Mouse (Mus musculus): ENCODE measurements at regions not wholly inside any gene's neighbourhood (a gene's known extent, or its start where the extent isn't known, plus 50 kb on each side); places are given as distances from the start of the nearest gene placed in this dataset.

DNA sequence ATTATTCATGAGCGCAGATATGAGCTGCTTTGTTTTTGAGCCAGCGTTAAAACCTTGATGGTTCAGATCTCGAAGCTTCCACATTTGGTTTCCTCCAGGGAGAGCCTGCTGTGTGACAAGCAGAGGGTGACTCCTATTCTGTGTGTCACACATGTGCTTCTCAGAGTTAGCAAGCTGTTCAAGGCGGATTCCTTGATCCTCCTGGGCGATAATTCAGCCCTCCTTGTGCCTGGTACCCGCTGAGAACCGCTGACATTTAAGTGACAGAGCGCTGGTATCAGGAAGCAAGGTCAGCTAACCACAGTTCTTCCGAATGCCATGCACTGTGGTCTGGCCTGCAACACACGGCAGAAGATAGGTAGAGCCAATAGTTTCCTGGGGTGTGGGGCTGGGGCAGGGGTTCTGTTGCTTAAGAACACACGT, 294.5 kb upstream of the Arglu1 start:
- Histone ChIP-seq H3K27me3 (replicated peaks) (no peaks in the 10 kb centered on the region), H3K36me3 (replicated peaks in 1 of 2; ENCODE audit: control insufficient read depth in 1 of 2, insufficient read depth in 1 of 2, low read length in 1 of 2) (no peaks in the 10 kb centered on the region), H3K4me3 (replicated peaks in 1 of 3; ENCODE audit: low read depth in 2 of 3, low read length in 2 of 3, poor library complexity in 1 of 3) (no peak overlapping the region), H3K9me3 (replicated peaks; ENCODE audit: low read length) (peaks cover 72% of the 10 kb centered on the region), H3K4me1 (ENCODE audit: control insufficient read depth in 1 of 2, insufficient read depth in 2 of 2) (no peaks in the 10 kb centered on the region), H3K27ac (ENCODE audit: insufficient read depth, low read depth) (no peak overlapping the region), H3K9ac (ENCODE audit: insufficient read depth, low read depth) (no peak overlapping the region), H3K79me2 (replicated peaks; ENCODE audit: control insufficient read depth, extremely low read depth, insufficient read depth, poor library complexity, severe bottlenecking) (no peaks in the 10 kb centered on the region), H3K4me2 (ENCODE audit: insufficient read depth, low read depth, poor library complexity, severe bottlenecking) (no peak overlapping the region)
- no peak for TF ChIP-seq CHD1 (IDR thresholded peaks at IDR 0.05; ENCODE audit: low read depth, low read length)
- no peak for TF ChIP-seq PAX5 (IDR thresholded peaks at IDR 0.05; ENCODE audit: low read length)
- TF ChIP-seq MYC (IDR thresholded peaks at IDR 0.05; ENCODE audit: low read depth, low read length) = no peak
- TF ChIP-seq TBP (conservative IDR thresholded peaks at IDR 0.05; ENCODE audit: low read depth, low read length) = no peak
- TF ChIP-seq JUN (IDR thresholded peaks at IDR 0.05; ENCODE audit: insufficient read depth, low read depth, low read length) = no peak
- no peak for TF ChIP-seq USF2 (conservative IDR thresholded peaks at IDR 0.05; ENCODE audit: low read depth, low read length)
- TF ChIP-seq MAFK (IDR thresholded peaks at IDR 0.05; ENCODE audit: insufficient replicate concordance, low read length) = no peak
- no peak for TF ChIP-seq EP300 (IDR thresholded peaks at IDR 0.05; ENCODE audit: low read length)
- TF ChIP-seq CHD2 (IDR thresholded peaks at IDR 0.05; ENCODE audit: low read length) = no peak
- no peak for TF ChIP-seq ETS1 (conservative IDR thresholded peaks at IDR 0.05; ENCODE audit: low read depth, low read length)
- dilution Hi-C loops (cut with MboI; ENCODE audit: extremely low pct_ligation_motif_present, extremely low pct_unique_long_range_greater_than_20kb, low sequenced_read_pairs) (no loop called here), in situ Hi-C loops (cut with MboI; ENCODE audit: low pct_ligation_motif_present, low pct_unique_long_range_greater_than_20kb, low sequenced_read_pairs) (no loop called here)
- no peak for DNase-seq (ENCODE audit: extremely low read depth)

DNA sequence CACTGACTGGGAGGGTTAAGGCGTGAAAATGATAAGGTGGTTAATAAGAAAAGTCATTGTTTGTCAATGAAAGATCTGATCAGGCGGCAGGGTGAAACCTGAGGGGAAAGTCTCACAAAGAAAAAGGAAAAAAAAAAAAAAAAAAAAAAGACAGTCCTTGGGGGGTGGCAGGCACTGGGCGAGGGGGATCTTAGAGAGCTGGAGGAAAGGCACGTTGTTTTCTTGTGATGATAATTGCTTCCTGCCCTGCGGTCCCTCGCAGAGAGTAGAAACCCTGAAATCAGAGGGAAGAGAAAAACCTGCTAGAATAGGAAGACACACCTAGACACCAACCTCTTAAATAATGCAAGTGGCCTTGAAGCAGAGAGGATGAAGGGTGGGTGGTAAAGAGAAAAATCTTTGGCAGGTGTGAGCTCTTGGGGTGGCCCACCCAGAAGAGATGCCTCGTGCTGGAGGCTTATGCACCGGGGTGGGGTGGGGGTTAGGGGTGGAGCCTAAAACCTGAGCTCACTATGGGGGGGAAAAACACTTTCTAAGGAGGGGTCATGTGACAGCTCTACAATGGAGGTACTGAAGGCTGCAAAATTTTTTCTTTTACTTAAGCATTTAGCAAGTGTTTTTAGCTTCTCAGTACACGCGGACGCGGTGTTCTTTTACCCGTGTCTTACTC, 294.0 kb upstream of the Arglu1 start:
- H3K4me3 ChIP-seq (replicated peaks in 1 of 3; ENCODE audit: low read depth in 2 of 3, low read length in 2 of 3, poor library complexity in 1 of 3) = no peak overlapping the region
- H3K4me2 ChIP-seq (ENCODE audit: insufficient read depth, low read depth, poor library complexity, severe bottlenecking) = no peak overlapping the region
- no peak overlapping the region for H3K9ac ChIP-seq (ENCODE audit: insufficient read depth, low read depth)
- DNase-seq (ENCODE audit: extremely low read depth) = no peak
- in situ Hi-C loops (cut with MboI; ENCODE audit: low pct_ligation_motif_present, low pct_unique_long_range_greater_than_20kb, low sequenced_read_pairs) = no loop called here
- dilution Hi-C loops (cut with MboI; ENCODE audit: extremely low pct_ligation_motif_present, extremely low pct_unique_long_range_greater_than_20kb, low sequenced_read_pairs) = no loop called here
- TF ChIP-seq POLR2AphosphoS2 (IDR thresholded peaks at IDR 0.05; ENCODE audit: low read depth, low read length) = no peak
- no peaks in the 10 kb centered on the region for H3K79me2 ChIP-seq (replicated peaks; ENCODE audit: control insufficient read depth, extremely low read depth, insufficient read depth, poor library complexity, severe bottlenecking)
- no peaks in the 10 kb centered on the region for H3K36me3 ChIP-seq (replicated peaks in 1 of 2; ENCODE audit: control insufficient read depth in 1 of 2, insufficient read depth in 1 of 2, low read length in 1 of 2)
- H3K27me3 ChIP-seq (replicated peaks) = no peaks in the 10 kb centered on the region
- H3K9me3 ChIP-seq (replicated peaks; ENCODE audit: low read length) = peaks cover 73% of the 10 kb centered on the region
- H3K4me1 ChIP-seq (ENCODE audit: control insufficient read depth in 1 of 2, insufficient read depth in 2 of 2) = no peaks in the 10 kb centered on the region
- no peak overlapping the region for H3K27ac ChIP-seq (ENCODE audit: insufficient read depth, low read depth)

- in situ Hi-C loops (cut with MboI; ENCODE audit: low pct_ligation_motif_present, low pct_unique_long_range_greater_than_20kb, low sequenced_read_pairs) = no loop called here
- no peak overlapping the region for H3K4me3 ChIP-seq (replicated peaks in 1 of 3; ENCODE audit: low read depth in 2 of 3, low read length in 2 of 3, poor library complexity in 1 of 3)
- dilution Hi-C loops (cut with MboI; ENCODE audit: extremely low pct_ligation_motif_present, extremely low pct_unique_long_range_greater_than_20kb, low sequenced_read_pairs) = no loop called here
These were observed 292.9 kb upstream of the Arglu1 start for GRCm38 (mm10) chr8:8983133-8983661.

More at GRCm38 (mm10) chr8:8983133-8983661, 292.9 kb upstream of the Arglu1 start:
- Histone ChIP-seq H3K4me2 (ENCODE audit: insufficient read depth, low read depth, poor library complexity, severe bottlenecking) (no peak overlapping the region), H3K79me2 (replicated peaks; ENCODE audit: control insufficient read depth, extremely low read depth, insufficient read depth, poor library complexity, severe bottlenecking) (no peaks in the 10 kb centered on the region), H3K36me3 (replicated peaks in 1 of 2; ENCODE audit: control insufficient read depth in 1 of 2, insufficient read depth in 1 of 2, low read length in 1 of 2) (no peaks in the 10 kb centered on the region), H3K9me3 (replicated peaks; ENCODE audit: low read length) (peaks cover 73% of the 10 kb centered on the region), H3K27ac (ENCODE audit: insufficient read depth, low read depth) (no peak overlapping the region), H3K4me1 (ENCODE audit: control insufficient read depth in 1 of 2, insufficient read depth in 2 of 2) (no peaks in the 10 kb centered on the region), H3K9ac (ENCODE audit: insufficient read depth, low read depth) (no peak overlapping the region), H3K27me3 (replicated peaks) (no peaks in the 10 kb centered on the region)
- no peak for TF ChIP-seq CHD1 (IDR thresholded peaks at IDR 0.05; ENCODE audit: low read depth, low read length)
- no peak for TF ChIP-seq RCOR1 (conservative IDR thresholded peaks at IDR 0.05; ENCODE audit: low read depth, low read length)
- no peak for TF ChIP-seq CTCF (conservative IDR thresholded peaks at IDR 0.05 in 1 of 2, IDR thresholded peaks at IDR 0.05 in 1 of 2; ENCODE audit: low read depth in 2 of 2, low read length in 2 of 2)
- no peak for TF ChIP-seq NRF1 (IDR thresholded peaks at IDR 0.05; ENCODE audit: low read depth, low read length)
- TF ChIP-seq JUN (IDR thresholded peaks at IDR 0.05; ENCODE audit: insufficient read depth, low read depth, low read length) = no peak
- no peak for TF ChIP-seq ELF1 (IDR thresholded peaks at IDR 0.05; ENCODE audit: low read depth, low read length)
- TF ChIP-seq ZC3H11A (IDR thresholded peaks at IDR 0.05; ENCODE audit: low read depth, low read length) = no peak
- DNase-seq (ENCODE audit: extremely low read depth) = no peak

Data from CH12.LX (cell line).